Mouse (Mus musculus) liver, embryonic 13.5 days (tissue): ENCODE results near the gene Tcea3. TPM values are rescaled to one million over a fixed set of nuclear protein-coding genes. Genes with fewer than 3 reads are reported as not detected.

Source experiments
- ATAC-seq: fragments of 200-750 bp; cut with Nextera tagmentation; 2 replicates; pipeline ENCODE4 v1.8.0; 2017; ENCODE audit warnings: low read depth, mild to moderate bottlenecking, moderate number of reproducible peaks, moderate library complexity
- DNase-seq: peaks from one replicate; pipeline ENCODE4 v3.0.0; 2022
- H3K27ac ChIP-seq: fragments of 300-500 bp; sonication (generic); 2 replicates; pipeline ENCODE4 v1.5.1; 2015; ENCODE audit warnings: moderate library complexity, mild to moderate bottlenecking, inconsistent platforms
- H3K27me3 ChIP-seq: fragments of 300-500 bp; sonication (generic); 2 replicates; pipeline ENCODE4 v1.6.1; 2015; ENCODE audit warnings: mild to moderate bottlenecking, inconsistent platforms
- H3K36me3 ChIP-seq: fragments of 300-500 bp; sonication (generic); 2 replicates; pipeline ENCODE4 v1.6.1; 2015; ENCODE audit warnings: mild to moderate bottlenecking, inconsistent platforms
- H3K4me1 ChIP-seq: fragments of 300-500 bp; sonication (generic); replicated peaks from 2 replicates; pipeline ENCODE4 v1.6.1; 2015; ENCODE audit warnings: inconsistent platforms
- H3K4me2 ChIP-seq: fragments of 300-500 bp; sonication (generic); 2 replicates; pipeline ENCODE4 v1.6.1; 2015; ENCODE audit warnings: inconsistent platforms, mild to moderate bottlenecking, moderate library complexity
- H3K4me3 ChIP-seq: fragments of 300-500 bp; sonication (generic); replicated peaks from 2 replicates; pipeline ENCODE4 v1.5.1; 2015; ENCODE audit warnings: mild to moderate bottlenecking, inconsistent platforms
- H3K9ac ChIP-seq: fragments of 300-500 bp; sonication (generic); 2 replicates; pipeline ENCODE4 v1.6.1; 2015; ENCODE audit warnings: mild to moderate bottlenecking, inconsistent platforms
- H3K9me3 ChIP-seq: fragments of 300-500 bp; sonication (generic); replicated peaks from 2 replicates; pipeline ENCODE4 v1.6.1; 2016; ENCODE audit warnings: inconsistent platforms
- WGBS: fragments of 180-500 bp; shearing (Covaris S2); methylation state at CpG from one replicate; pipeline ENCODE4 v1.1.7; 2015; ENCODE audit not compliant: insufficient replicate concordance; 5-methylcytosine and 5-hydroxymethylcytosine counted together
- polyA plus RNA-seq: library from polyadenylated mRNA; unstranded; fragments of >200 nt; fragmentation: Nextera tagmentation; extraction: Ambion mirVana; gene quantifications from 2 replicates; pipeline ENCODE4 v1.2.1, GENCODE M21; 2015

Gene Tcea3
- polyA plus RNA-seq, 1 experiment from 2014 or later: 12.9 TPM

DNA sequence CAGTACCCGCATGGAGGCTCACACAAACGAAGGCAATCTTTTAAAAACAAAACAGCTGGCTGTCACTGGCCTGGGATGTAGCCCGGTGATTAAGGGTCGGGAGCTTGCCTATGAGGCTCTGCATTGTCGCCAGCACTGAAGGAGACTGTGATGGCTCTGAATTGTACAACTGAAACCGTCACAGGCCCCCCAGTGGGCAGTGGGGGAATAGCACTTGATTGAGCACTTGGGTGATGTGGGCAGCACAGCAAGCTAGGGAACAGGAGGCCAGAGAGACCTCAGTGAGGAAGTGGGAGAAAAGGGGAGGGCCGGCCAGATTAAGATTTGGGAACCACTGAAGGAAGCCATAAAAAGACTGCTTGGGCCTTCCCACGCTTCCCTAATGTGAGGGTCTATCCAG lies 7.9 kb upstream of the Tcea3 start:
- no peak overlapping the region for H3K27ac ChIP-seq
- ATAC-seq (0 out of 2 replicates have a peak, but pooled peaks have one; percentile 41), DNase-seq (peak; percentile 54)
- H3K36me3 ChIP-seq: 0 out of 2 replicates have a peak, but pooled peaks cover 3% of the 10 kb centered on the region
- H3K27me3 ChIP-seq: peaks cover 82% of the 10 kb centered on the region
- WGBS: 9% methylated on average over 8 of the region's 8 CpGs
- no peak overlapping the region for H3K4me3 ChIP-seq
- no peak overlapping the region for H3K9ac ChIP-seq
- H3K4me1 ChIP-seq: no peaks in the 10 kb centered on the region
- H3K4me2 ChIP-seq: no peak overlapping the region
- no peaks in the 10 kb centered on the region for H3K9me3 ChIP-seq

DNA sequence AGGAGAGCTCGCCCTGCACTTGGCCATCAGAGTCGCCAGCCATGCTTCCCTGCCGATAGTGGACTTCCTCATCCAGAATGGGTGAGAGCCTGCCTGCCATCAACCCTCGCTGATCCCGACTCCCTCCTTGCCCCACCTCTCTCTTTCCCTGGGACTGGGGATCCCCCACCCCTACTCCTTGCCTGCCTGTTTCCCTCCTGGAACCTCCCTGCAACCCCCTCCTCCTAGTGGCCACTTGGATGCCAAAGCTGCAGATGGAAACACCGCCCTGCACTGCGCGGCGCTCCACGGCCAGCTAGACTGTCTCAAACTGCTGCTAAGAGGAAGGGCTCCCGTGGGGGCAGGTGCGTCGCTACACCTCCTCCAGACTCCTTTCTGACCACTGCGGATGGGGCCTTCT lies 7.4 kb upstream of the Tcea3 start:
- DNase-seq: no peak
- H3K9ac ChIP-seq: no peak overlapping the region

DNA sequence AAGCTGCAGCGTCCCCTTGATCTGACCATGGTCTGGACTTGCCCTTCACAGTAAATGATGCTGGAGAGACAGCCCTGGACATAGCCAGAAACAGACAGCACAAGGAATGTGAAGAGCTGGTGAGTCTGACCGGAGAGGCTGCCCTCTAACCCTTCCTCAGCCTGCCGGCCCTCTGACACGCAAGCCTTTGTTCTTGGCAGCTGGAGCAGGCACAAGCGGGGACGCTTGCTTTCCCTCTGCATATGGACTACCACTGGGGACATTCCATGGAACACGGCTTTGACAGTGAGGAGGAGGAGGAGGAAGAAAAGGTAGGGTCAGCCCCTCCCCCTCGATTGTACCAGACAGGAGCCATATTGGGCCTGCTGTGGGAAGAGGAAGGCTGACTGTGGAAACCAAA lies 6.6 kb upstream of the Tcea3 start:
- DNase-seq: no peak
- Histone ChIP-seq H3K27me3 (peaks cover 93% of the 10 kb centered on the region), H3K27ac (no peak overlapping the region), H3K4me2 (no peak overlapping the region), H3K9ac (no peak overlapping the region), H3K4me3 (no peak overlapping the region), H3K9me3 (no peaks in the 10 kb centered on the region), H3K4me1 (no peaks in the 10 kb centered on the region), H3K36me3 (0 out of 2 replicates have a peak, but pooled peaks cover 3% of the 10 kb centered on the region)
- WGBS: 58% methylated on average over 8 of the region's 8 CpGs
- ATAC-seq: no peak

More for the DNA sequence above, 7.4 kb upstream of the Tcea3 start:
- Histone ChIP-seq H3K27me3 (peaks cover 85% of the 10 kb centered on the region), H3K4me1 (no peaks in the 10 kb centered on the region), H3K27ac (no peak overlapping the region), H3K4me2 (no peak overlapping the region), H3K4me3 (no peak overlapping the region), H3K36me3 (0 out of 2 replicates have a peak, but pooled peaks cover 3% of the 10 kb centered on the region), H3K9me3 (no peaks in the 10 kb centered on the region)
- WGBS: 41% methylated on average over 14 of the region's 14 CpGs
- ATAC-seq: no peak

DNA sequence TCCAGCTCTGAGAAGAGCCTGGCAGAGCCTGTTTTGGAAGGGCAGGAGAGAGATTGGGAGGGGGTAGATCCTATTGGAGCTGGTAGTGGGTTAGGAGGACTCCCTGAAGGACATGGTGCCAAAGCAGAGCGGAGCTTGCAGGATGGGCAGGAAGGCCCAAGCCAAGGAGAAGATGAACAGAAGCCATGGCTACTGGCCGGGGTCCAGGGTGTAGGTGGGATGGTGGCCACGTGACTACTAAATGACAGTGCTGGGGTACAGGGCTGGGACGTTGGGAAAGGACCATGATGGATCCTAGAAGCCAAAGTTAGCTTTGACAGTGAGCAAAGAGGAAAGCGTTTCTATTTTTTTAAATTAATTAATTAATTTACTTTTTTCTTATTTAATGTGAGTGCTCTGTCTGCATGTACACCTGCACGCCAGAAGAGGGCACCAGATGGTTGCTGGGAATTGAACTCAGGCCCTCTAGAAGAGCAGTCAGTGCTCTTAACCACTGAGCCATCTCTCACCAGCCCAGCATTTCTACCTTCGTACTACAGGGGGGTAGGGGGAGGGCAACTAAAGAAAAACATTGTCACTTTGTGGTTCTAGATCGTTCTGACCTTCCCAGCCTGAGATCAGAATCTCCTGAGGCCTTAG lies 5.3 kb upstream of the Tcea3 start:
- WGBS: 31% methylated on average over 8 of the region's 8 CpGs
- H3K4me3 ChIP-seq: no peak overlapping the region
- H3K4me2 ChIP-seq: no peak overlapping the region
- ATAC-seq (no peak), DNase-seq (no peak)
- no peaks in the 10 kb centered on the region for H3K36me3 ChIP-seq
- H3K9ac ChIP-seq: no peak overlapping the region
- H3K4me1 ChIP-seq: peaks cover 5% of the 10 kb centered on the region
- H3K27me3 ChIP-seq: peaks cover 96% of the 10 kb centered on the region
- no peak overlapping the region for H3K27ac ChIP-seq
- H3K9me3 ChIP-seq: no peaks in the 10 kb centered on the region

DNA sequence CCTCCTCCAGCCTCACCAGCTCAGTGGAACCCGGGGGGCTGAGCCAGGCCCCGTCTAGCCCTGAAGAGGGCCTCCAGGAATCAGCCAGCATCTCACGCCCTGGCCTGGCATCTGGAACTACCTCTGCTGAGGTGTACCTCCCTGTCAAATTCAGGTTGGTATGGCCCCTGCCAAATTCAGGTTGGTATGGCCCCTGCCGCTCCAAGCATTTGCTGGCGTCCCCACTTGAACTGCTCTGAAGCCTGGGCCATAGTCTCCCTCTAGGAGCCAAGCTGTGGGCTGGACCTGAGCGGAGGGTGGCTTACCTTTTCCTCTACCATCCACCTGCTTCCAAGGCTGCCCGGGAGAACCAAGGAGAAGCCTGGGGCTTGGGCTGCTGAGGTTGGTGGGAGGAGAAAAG lies 4.8 kb upstream of the Tcea3 start:
- Histone ChIP-seq H3K4me3 (no peak overlapping the region), H3K4me1 (peaks cover 10% of the 10 kb centered on the region), H3K9me3 (no peaks in the 10 kb centered on the region), H3K27ac (no peak overlapping the region), H3K4me2 (no peak overlapping the region), H3K36me3 (no peaks in the 10 kb centered on the region), H3K27me3 (peaks cover 96% of the 10 kb centered on the region), H3K9ac (no peak overlapping the region)
- WGBS: 63% methylated on average over 7 of the region's 7 CpGs
- DNase-seq (no peak), ATAC-seq (no peak)

DNA sequence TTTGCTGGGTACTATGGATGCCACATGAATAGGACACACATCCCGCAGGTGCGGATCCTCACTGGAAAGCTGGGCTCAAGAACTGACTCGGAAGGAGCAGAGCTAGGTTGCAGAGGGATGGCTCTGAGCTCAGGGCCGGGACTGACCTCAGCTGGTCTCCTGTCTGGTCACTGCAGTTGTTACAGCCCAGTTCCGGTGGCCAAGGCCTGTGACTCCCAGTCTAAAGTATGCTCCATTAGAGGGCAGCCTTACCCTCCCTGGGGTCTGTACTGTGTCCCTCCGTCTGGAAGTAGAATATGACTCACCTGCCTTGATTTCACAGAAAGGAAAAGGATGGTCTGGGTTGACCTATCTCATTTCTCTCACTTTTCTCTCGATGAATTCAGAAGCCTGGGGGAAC lies 3.3 kb upstream of the Tcea3 start:
- no peak overlapping the region for H3K9ac ChIP-seq
- no peak overlapping the region for H3K4me2 ChIP-seq
- WGBS: 44% methylated on average over 7 of the region's 7 CpGs
- no peak for ATAC-seq
- no peaks in the 10 kb centered on the region for H3K36me3 ChIP-seq
- H3K27ac ChIP-seq: no peak overlapping the region
- no peaks in the 10 kb centered on the region for H3K9me3 ChIP-seq
- DNase-seq: no peak
- peaks cover 96% of the 10 kb centered on the region for H3K27me3 ChIP-seq
- H3K4me1 ChIP-seq: peaks cover 21% of the 10 kb centered on the region
- no peak overlapping the region for H3K4me3 ChIP-seq

DNA sequence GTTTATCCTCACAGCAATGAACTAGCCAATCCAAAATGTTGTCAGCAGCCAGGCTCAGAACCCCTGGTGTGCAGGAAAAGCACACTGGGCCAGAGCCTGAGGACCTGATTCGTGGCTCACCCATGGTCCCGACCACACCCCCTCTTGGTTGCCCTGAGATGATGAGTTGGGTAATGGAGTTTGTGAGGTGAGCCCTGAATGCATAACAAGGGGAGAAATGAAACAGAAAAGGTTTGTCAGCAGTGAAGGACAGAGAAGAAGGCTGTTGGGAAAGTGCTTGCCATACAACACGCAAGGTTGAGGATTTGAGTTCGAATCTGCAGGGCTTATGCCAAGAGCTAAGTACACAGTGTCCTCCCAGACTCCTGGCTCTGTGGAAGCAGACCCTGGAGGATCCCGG lies 1.8 kb upstream of the Tcea3 start:
- H3K9me3 ChIP-seq: no peaks in the 10 kb centered on the region
- WGBS: 19% methylated on average over 5 of the region's 5 CpGs
- peaks cover 30% of the 10 kb centered on the region for H3K4me1 ChIP-seq
- H3K9ac ChIP-seq: no peak overlapping the region
- peaks cover 97% of the 10 kb centered on the region for H3K27me3 ChIP-seq
- H3K27ac ChIP-seq: no peak overlapping the region
- no peak overlapping the region for H3K4me2 ChIP-seq
- ATAC-seq (no peak), DNase-seq (no peak)
- no peak overlapping the region for H3K4me3 ChIP-seq
- no peaks in the 10 kb centered on the region for H3K36me3 ChIP-seq

DNA sequence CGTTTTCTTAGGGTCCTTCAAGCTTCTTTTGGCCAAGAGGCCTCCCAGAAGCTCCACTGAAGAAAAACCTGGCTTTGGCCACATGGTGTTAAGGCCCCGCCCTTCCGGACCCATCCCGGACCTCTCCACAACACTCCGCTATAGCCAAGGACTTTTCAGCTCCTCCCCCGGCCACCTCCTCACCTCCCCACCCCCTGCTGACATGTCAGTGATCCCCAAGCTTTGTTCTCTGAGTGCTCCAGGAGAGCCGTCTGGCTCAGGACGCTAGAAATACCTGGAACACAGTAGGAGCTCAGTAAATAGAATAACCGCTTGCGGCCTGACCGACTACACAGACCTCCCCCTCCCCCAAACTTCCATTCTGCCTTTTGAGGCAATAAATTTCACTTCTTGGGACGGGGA lies 960 bp upstream of the Tcea3 start:
- DNase-seq: no peak
- H3K9me3 ChIP-seq: no peaks in the 10 kb centered on the region
- no peak for ATAC-seq
- H3K27ac ChIP-seq: no peak overlapping the region
- peak overlapping the region; percentile 26 for H3K4me2 ChIP-seq
- H3K9ac ChIP-seq: no peak overlapping the region
- H3K4me3 ChIP-seq: no peak overlapping the region
- H3K27me3 ChIP-seq: peaks cover 95% of the 10 kb centered on the region
- H3K4me1 ChIP-seq: peaks cover 30% of the 10 kb centered on the region
- 2% methylated on average over 12 of the region's 12 CpGs for WGBS
- no peaks in the 10 kb centered on the region for H3K36me3 ChIP-seq

DNA sequence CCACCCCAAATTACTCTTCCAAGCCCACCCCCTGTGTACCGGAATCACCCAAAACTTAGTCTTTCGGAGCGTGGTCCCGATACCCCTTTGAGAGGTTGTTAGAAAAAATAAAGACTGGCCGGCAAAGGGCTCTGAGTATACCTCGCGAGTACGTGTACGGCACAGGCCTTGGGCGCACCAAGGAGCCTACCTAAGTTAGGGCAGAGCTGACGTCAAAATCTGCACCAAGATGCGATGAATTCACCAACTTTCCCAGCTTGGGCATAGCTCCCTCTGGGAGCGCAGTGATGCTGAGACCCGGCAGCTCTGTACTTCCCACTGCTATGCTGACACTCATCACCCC lies 172 bp upstream of the Tcea3 start:
- H3K4me3 ChIP-seq: peak overlapping the region; percentile 57
- H3K4me1 ChIP-seq: peaks cover 30% of the 10 kb centered on the region
- H3K36me3 ChIP-seq: no peaks in the 10 kb centered on the region
- DNase-seq (no peak), ATAC-seq (no peak)
- H3K9ac ChIP-seq: no peak overlapping the region
- no peak overlapping the region for H3K27ac ChIP-seq
- WGBS: 2% methylated on average over 14 of the region's 14 CpGs
- no peaks in the 10 kb centered on the region for H3K9me3 ChIP-seq
- H3K27me3 ChIP-seq: peaks cover 96% of the 10 kb centered on the region
- peak overlapping the region; percentile 61 for H3K4me2 ChIP-seq

DNA sequence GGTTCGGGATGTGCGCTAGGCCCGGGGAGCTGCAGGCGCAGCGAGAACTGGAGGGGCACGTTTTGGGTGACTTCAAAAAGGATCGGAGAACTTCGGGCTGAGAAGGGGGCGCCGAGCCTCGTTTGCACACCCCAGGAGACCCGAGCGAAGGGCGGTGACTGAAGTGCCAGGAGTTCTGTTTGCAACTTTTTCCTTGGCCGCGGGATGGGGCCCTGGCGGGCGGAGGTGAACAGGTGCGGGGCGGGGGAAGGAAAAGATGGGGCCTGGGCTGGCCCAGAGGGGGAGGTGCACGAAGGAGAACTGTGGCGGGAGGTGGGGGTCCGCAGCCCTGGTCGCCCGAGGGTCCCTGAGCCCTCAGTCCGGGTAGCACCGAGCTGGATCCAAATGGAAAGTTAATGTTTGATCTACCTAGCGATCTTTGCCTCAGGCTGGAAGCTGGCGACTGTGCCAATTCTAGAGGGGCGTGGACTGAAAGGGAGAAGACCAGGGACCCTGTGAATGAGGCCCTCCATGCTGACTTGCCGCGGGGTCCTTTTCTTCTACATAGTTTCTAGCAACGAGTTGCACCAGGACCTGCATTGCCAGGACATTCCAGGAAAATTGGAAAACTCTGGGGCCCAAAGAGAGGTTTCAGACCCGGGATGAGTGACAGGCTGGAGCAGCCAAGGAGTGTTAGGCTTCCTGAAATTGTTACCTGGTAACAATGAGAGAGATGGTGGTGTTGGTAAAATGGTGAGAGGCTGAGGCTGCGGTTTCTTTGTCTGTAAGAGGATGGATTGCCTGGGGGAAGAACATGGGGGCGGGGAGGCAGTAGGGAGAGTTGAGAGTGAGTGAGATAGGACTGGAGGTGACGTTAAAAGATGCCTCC lies 1.2 kb downstream of the Tcea3 start:
- WGBS: 1% methylated on average over 37 of the region's 37 CpGs
- DNase-seq (no peak), ATAC-seq (no peak)
- Histone ChIP-seq H3K4me2 (peak overlapping the region; percentile 61), H3K9me3 (no peaks in the 10 kb centered on the region), H3K9ac (peak overlapping the region; percentile 5), H3K27ac (no peak overlapping the region), H3K4me1 (peaks cover 30% of the 10 kb centered on the region), H3K27me3 (peaks cover 90% of the 10 kb centered on the region), H3K36me3 (no peaks in the 10 kb centered on the region), H3K4me3 (peak overlapping the region; percentile 57)

DNA sequence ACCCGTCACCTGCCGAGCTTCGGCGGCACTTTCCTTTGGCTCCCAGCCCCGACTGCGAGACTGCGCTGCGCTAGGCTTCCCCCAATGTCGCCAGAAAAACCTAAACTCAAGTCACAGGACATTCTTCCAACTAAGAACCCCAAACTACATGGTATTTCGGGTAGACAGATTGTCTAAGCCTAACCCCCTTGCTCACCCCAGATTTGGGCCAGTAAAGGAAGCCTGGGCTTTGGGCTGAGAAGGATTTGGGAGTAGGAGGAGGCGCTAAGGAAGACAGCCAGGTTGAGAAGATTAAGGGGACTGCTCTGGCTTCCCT lies 1.8 kb downstream of the Tcea3 start:
- H3K27ac ChIP-seq: no peak overlapping the region
- H3K36me3 ChIP-seq: no peaks in the 10 kb centered on the region
- peak overlapping the region; percentile 61 for H3K4me2 ChIP-seq
- no peaks in the 10 kb centered on the region for H3K9me3 ChIP-seq
- 4% methylated on average over 11 of the region's 11 CpGs for WGBS
- H3K4me1 ChIP-seq: peaks cover 30% of the 10 kb centered on the region
- no peak overlapping the region for H3K9ac ChIP-seq
- H3K4me3 ChIP-seq: peak overlapping the region; percentile 57; the same call in 1 of the 2 replicates
- no peak for DNase-seq
- peaks cover 85% of the 10 kb centered on the region for H3K27me3 ChIP-seq
- ATAC-seq: no peak

DNA sequence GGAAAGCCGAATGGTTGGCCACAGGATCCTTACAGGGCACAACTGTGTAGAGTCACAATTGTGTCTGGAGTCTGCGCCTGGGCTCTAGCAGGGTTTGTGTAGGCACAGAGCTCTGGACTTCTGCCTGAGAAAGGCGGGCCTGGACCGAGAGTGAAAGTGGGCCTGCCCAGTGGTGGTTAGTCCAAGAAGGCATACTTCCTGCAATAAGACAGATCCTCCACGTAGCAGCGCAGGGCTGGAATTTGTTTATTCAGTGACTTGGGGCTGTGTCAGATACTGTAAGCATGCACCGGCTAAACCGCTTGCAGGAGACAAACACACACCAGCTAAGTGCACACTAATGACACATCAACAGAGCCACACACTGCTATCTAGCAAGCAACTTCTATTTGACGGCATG lies 2.3 kb downstream of the Tcea3 start:
- no peak for ATAC-seq
- Histone ChIP-seq H3K27ac (no peak overlapping the region), H3K4me2 (peak overlapping the region; percentile 61; the same call in 1 of the 2 replicates), H3K4me3 (no peak overlapping the region), H3K9ac (no peak overlapping the region), H3K9me3 (no peaks in the 10 kb centered on the region), H3K27me3 (peaks cover 80% of the 10 kb centered on the region), H3K36me3 (no peaks in the 10 kb centered on the region), H3K4me1 (peaks cover 30% of the 10 kb centered on the region)
- 23% methylated on average over 9 of the region's 9 CpGs for WGBS
- no peak for DNase-seq
